Mouse (Mus musculus): ENCODE measurements at regions not wholly inside any gene's neighbourhood (a gene's known extent, or its start where the extent isn't known, plus 50 kb on each side); places are given as distances from the start of the nearest gene placed in this dataset.

GRCm38 (mm10) chr14:89099296-89099695 is 628.1 kb upstream of the Pcdh20 start:
- H3K36me3 ChIP-seq (ENCODE audit: control insufficient read depth, insufficient read depth, low read length, poor library complexity, severe bottlenecking): no peaks in the 10 kb centered on the region
- H3K9me3 ChIP-seq (replicated peaks; ENCODE audit: control insufficient read depth, insufficient read depth, low read length, poor library complexity, severe bottlenecking): no peaks in the 10 kb centered on the region
- no peak overlapping the region for H3K4me3 ChIP-seq (ENCODE audit: low read depth, low read length)
- H3K27ac ChIP-seq (ENCODE audit: insufficient read depth, low read length): no peak overlapping the region
- no peaks in the 10 kb centered on the region for H3K27me3 ChIP-seq (ENCODE audit: control insufficient read depth, insufficient read depth, low read length, poor library complexity, severe bottlenecking)
- no peak overlapping the region for H3K9ac ChIP-seq (ENCODE audit: low read depth, poor library complexity, severe bottlenecking)
- TF ChIP-seq POLR2A (IDR thresholded peaks at IDR 0.05; ENCODE audit: insufficient read depth, low read length) (no peak), EP300 (IDR thresholded peaks at IDR 0.05; ENCODE audit: insufficient read depth, low read depth, low read length) (no peak), CTCF (IDR thresholded peaks at IDR 0.05; ENCODE audit: low read depth, low read length) (no peak)
- no peaks in the 10 kb centered on the region for H3K4me1 ChIP-seq (ENCODE audit: control insufficient read depth, insufficient read depth, low read length)

GRCm38 (mm10) chr14:89089661-89090060 is 618.5 kb upstream of the Pcdh20 start:
- Histone ChIP-seq H3K9ac (ENCODE audit: low read depth, poor library complexity, severe bottlenecking) (no peak overlapping the region), H3K4me1 (ENCODE audit: control insufficient read depth, insufficient read depth, low read length) (no peaks in the 10 kb centered on the region), H3K27me3 (ENCODE audit: control insufficient read depth, insufficient read depth, low read length, poor library complexity, severe bottlenecking) (no peaks in the 10 kb centered on the region), H3K36me3 (ENCODE audit: control insufficient read depth, insufficient read depth, low read length, poor library complexity, severe bottlenecking) (no peaks in the 10 kb centered on the region), H3K9me3 (replicated peaks; ENCODE audit: control insufficient read depth, insufficient read depth, low read length, poor library complexity, severe bottlenecking) (no peaks in the 10 kb centered on the region), H3K27ac (ENCODE audit: insufficient read depth, low read length) (no peak overlapping the region), H3K4me3 (ENCODE audit: low read depth, low read length) (no peak overlapping the region)
- no peak for TF ChIP-seq POLR2A (IDR thresholded peaks at IDR 0.05; ENCODE audit: insufficient read depth, low read length)
- no peak for TF ChIP-seq EP300 (IDR thresholded peaks at IDR 0.05; ENCODE audit: insufficient read depth, low read depth, low read length)
- no peak for TF ChIP-seq CTCF (IDR thresholded peaks at IDR 0.05; ENCODE audit: low read depth, low read length)

GRCm38 (mm10) chr14:89076014-89076413 is 604.8 kb upstream of the Pcdh20 start:
- H3K9me3 ChIP-seq (replicated peaks; ENCODE audit: control insufficient read depth, insufficient read depth, low read length, poor library complexity, severe bottlenecking): no peaks in the 10 kb centered on the region
- H3K4me1 ChIP-seq (ENCODE audit: control insufficient read depth, insufficient read depth, low read length): no peaks in the 10 kb centered on the region
- H3K9ac ChIP-seq (ENCODE audit: low read depth, poor library complexity, severe bottlenecking): no peak overlapping the region
- TF ChIP-seq EP300 (IDR thresholded peaks at IDR 0.05; ENCODE audit: insufficient read depth, low read depth, low read length) (no peak), CTCF (IDR thresholded peaks at IDR 0.05; ENCODE audit: low read depth, low read length) (no peak), POLR2A (IDR thresholded peaks at IDR 0.05; ENCODE audit: insufficient read depth, low read length) (no peak)
- no peaks in the 10 kb centered on the region for H3K27me3 ChIP-seq (ENCODE audit: control insufficient read depth, insufficient read depth, low read length, poor library complexity, severe bottlenecking)
- no peak overlapping the region for H3K4me3 ChIP-seq (ENCODE audit: low read depth, low read length)
- H3K36me3 ChIP-seq (ENCODE audit: control insufficient read depth, insufficient read depth, low read length, poor library complexity, severe bottlenecking): no peaks in the 10 kb centered on the region
- no peak overlapping the region for H3K27ac ChIP-seq (ENCODE audit: insufficient read depth, low read length)

GRCm38 (mm10) chr14:89063971-89064370 is 592.8 kb upstream of the Pcdh20 start:
- Histone ChIP-seq H3K27me3 (ENCODE audit: control insufficient read depth, insufficient read depth, low read length, poor library complexity, severe bottlenecking) (no peaks in the 10 kb centered on the region), H3K36me3 (ENCODE audit: control insufficient read depth, insufficient read depth, low read length, poor library complexity, severe bottlenecking) (no peaks in the 10 kb centered on the region), H3K27ac (ENCODE audit: insufficient read depth, low read length) (no peak overlapping the region), H3K9me3 (replicated peaks; ENCODE audit: control insufficient read depth, insufficient read depth, low read length, poor library complexity, severe bottlenecking) (no peaks in the 10 kb centered on the region), H3K9ac (ENCODE audit: low read depth, poor library complexity, severe bottlenecking) (no peak overlapping the region), H3K4me1 (ENCODE audit: control insufficient read depth, insufficient read depth, low read length) (no peaks in the 10 kb centered on the region), H3K4me3 (ENCODE audit: low read depth, low read length) (no peak overlapping the region)
- TF ChIP-seq POLR2A (IDR thresholded peaks at IDR 0.05; ENCODE audit: insufficient read depth, low read length) (no peak), CTCF (IDR thresholded peaks at IDR 0.05; ENCODE audit: low read depth, low read length) (no peak), EP300 (IDR thresholded peaks at IDR 0.05; ENCODE audit: insufficient read depth, low read depth, low read length) (no peak)

GRCm38 (mm10) chr14:89062583-89063436 is 591.6 kb upstream of the Pcdh20 start:
- Histone ChIP-seq H3K4me1 (ENCODE audit: control insufficient read depth, insufficient read depth, low read length) (no peaks in the 10 kb centered on the region), H3K4me3 (ENCODE audit: low read depth, low read length) (no peak overlapping the region), H3K27me3 (ENCODE audit: control insufficient read depth, insufficient read depth, low read length, poor library complexity, severe bottlenecking) (no peaks in the 10 kb centered on the region), H3K36me3 (ENCODE audit: control insufficient read depth, insufficient read depth, low read length, poor library complexity, severe bottlenecking) (no peaks in the 10 kb centered on the region), H3K9me3 (replicated peaks; ENCODE audit: control insufficient read depth, insufficient read depth, low read length, poor library complexity, severe bottlenecking) (no peaks in the 10 kb centered on the region), H3K9ac (ENCODE audit: low read depth, poor library complexity, severe bottlenecking) (no peak overlapping the region), H3K27ac (ENCODE audit: insufficient read depth, low read length) (no peak overlapping the region)
- TF ChIP-seq CTCF (IDR thresholded peaks at IDR 0.05; ENCODE audit: low read depth, low read length): no peak
- TF ChIP-seq POLR2A (IDR thresholded peaks at IDR 0.05; ENCODE audit: insufficient read depth, low read length): no peak
- no peak for TF ChIP-seq EP300 (IDR thresholded peaks at IDR 0.05; ENCODE audit: insufficient read depth, low read depth, low read length)

- no peak overlapping the region for H3K4me3 ChIP-seq (ENCODE audit: low read depth, low read length)
- H3K4me1 ChIP-seq (ENCODE audit: control insufficient read depth, insufficient read depth, low read length): no peaks in the 10 kb centered on the region
- no peak overlapping the region for H3K27ac ChIP-seq (ENCODE audit: insufficient read depth, low read length)
- no peaks in the 10 kb centered on the region for H3K36me3 ChIP-seq (ENCODE audit: control insufficient read depth, insufficient read depth, low read length, poor library complexity, severe bottlenecking)
- H3K9me3 ChIP-seq (replicated peaks; ENCODE audit: control insufficient read depth, insufficient read depth, low read length, poor library complexity, severe bottlenecking): no peaks in the 10 kb centered on the region
- no peak overlapping the region for H3K9ac ChIP-seq (ENCODE audit: low read depth, poor library complexity, severe bottlenecking)
- TF ChIP-seq EP300 (IDR thresholded peaks at IDR 0.05; ENCODE audit: insufficient read depth, low read depth, low read length) (no peak), CTCF (IDR thresholded peaks at IDR 0.05; ENCODE audit: low read depth, low read length) (no peak), POLR2A (IDR thresholded peaks at IDR 0.05; ENCODE audit: insufficient read depth, low read length) (no peak)
- H3K27me3 ChIP-seq (ENCODE audit: control insufficient read depth, insufficient read depth, low read length, poor library complexity, severe bottlenecking): no peaks in the 10 kb centered on the region
Measured at GRCm38 (mm10) chr14:89061319-89061718, 590.1 kb upstream of the Pcdh20 start.

Data from ES-Bruce4 (cell line).